Mouse (Mus musculus) induced T-regulatory cell, adult 2 months (primary cell): Measurements from ENCODE around the gene Tle3.
A peak's percentile ranks its signal among the peaks of the same experiment; 100 is the strongest.

Experiments
- DNase-seq: peaks from one replicate; pipeline ENCODE4 v3.0.0-alpha.2; 2012; ENCODE audit warnings: low read depth

The Tle3 gene

DNA sequence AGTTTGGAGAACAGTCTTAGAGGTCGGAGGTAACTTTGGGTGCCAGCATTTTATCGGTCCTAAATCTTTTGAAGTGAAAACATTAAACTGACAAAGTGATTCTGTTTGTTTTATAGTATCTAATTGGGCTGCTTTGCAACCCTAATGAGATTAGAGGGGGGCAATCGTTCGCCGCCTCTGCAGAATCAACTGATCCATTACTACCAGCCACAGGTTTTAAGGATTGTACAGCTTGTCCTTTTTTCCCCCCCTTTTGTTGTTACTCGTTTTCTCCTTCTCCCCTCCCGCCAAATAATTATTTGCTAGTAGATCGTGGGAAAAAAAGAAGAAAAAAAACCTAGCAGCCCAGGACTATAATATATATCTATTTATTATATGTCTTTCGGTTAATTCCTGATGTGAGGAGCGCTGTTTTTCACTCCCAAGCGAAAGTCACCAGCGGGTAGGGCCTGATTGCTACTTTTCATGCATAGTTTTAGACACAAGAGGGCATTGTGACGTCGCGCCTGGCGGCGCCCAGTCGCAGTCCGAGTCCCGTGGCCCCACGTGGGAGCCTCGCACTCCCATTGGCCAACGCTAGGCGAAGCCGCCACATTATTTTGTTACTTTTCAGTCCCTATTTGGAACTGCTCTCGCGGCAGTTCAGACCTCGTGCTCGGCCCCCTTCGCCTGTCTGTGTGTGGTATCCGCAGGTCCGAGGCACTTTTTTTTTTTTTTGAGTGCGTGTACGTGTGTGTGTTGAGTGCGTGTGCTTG is at the start of gene Tle3:
Gene Tle3, plus strand, starts transcription at position 612 of the 755 bp plus-strand sequence.
- DNase-seq, result peak; percentile 98

DNA sequence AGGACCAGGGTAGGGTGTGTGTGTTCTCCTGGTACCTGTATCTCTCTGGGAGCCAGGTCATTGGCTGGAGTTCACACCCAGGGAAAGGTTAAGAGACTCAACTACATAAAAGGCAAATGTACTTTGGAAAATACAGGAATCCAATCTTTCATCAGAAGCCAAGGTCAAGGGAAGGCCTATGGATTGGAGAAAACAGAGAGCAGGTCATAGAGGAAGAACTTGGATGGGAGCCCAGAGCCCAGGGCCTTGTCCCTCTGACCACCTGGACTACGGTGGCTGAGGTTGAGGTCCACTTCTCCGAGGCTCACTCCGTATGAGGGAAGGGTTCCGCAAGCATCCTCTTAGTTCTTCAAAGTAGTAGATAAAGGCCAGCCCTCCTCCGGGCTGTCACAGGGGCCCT is 48.9 kb upstream of the Tle3 start:
- no peak for DNase-seq

DNA sequence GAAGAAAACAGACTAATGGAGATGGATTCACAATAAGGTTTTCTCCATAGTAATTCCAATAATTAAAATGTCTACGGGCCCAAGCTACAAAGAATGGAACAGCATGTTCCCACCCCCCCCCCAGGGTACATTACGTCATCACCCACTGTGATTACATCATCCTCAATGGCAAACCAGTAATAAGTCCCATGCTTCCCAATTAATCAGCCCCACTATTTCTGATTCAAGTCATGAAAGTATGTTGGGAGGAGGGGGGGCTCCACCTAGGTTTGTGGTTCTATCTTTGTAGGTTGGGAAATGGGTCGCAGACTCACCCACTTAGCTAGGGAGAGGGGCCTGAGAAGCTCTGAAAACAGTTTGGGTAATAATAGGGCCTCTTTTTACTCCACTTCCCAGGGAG is 48.3 kb upstream of the Tle3 start:
- no peak for DNase-seq

DNA sequence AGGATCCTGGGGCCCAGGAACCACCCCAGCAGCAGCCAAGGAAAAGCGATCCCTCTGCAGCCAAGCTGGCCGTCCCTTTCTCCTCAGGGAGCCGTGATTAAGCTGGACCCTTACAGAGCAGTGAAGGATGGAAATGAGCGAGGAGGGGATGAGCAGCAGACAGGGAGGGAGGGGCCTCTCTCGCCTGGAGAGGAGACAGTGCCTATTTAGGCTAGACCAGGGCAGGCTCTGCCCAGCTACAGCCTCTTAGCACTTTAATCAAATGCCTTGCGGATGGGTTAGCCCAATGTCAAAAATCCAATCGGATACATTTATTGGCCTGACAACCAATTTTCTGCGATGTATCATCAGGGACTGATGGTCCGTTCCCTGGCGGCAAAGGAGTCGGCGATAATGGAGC is 47.8 kb upstream of the Tle3 start:
- no peak for DNase-seq

DNA sequence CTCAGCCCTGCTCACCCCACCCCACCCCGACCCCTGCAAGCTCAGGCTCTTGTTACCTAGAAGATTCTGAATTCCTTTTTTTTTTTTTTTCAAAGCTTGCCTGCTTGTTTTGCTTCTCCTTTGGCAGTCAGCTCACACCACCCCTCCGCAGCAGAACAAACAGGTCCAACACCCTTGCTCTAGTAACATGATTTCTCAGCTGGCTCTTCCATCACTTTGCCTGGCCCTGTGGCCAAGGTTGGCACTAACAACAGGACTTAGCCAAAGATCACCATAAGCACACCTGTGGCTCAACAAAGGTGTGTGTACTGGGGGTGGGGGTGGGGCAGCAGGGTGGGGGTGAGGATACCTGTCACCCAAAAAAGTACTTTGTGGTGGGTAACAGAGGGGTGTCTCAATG is 47.2 kb upstream of the Tle3 start:
- DNase-seq, result no peak

DNA sequence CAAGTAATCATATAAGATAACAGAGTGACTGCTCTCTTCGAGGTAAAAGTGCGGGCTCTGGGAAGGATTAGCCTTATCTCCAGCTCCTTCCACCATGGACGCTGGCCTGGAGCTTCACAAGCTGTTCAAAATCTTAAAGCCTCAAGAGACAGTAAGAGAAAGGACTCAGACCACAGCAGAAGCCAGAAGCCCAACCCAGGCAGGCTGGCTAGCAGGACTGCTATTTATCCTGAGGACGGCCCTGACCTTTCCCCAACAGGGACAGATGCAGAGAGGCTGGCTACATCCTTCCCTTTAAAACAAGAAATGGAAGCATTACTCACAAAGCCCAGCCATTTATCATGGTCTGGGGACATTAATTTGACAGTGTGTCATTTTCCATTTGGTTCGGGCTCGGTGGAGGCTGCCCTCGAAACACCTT is 46.2 kb upstream of the Tle3 start:
- DNase-seq, result no peak

DNA sequence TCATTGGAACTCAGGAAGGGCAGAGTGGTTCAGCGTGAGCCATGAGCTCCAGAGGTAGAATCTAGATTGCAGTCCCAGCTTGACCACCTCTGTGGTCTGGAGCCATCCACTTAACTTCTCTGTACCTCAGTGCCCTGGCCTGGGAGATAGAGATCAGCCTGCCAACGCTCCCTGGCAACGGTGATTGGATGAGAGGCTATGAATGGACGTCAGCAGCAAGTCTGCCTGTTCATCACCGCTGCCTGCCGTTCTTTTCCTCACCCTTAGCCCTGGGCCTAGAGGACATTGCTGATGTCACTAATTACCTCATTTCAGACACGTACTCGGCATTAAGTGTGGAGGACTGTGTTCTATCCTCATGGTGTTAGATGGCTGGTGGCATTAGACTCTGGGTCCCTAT is 45.2 kb upstream of the Tle3 start:
- no peak for DNase-seq

DNA sequence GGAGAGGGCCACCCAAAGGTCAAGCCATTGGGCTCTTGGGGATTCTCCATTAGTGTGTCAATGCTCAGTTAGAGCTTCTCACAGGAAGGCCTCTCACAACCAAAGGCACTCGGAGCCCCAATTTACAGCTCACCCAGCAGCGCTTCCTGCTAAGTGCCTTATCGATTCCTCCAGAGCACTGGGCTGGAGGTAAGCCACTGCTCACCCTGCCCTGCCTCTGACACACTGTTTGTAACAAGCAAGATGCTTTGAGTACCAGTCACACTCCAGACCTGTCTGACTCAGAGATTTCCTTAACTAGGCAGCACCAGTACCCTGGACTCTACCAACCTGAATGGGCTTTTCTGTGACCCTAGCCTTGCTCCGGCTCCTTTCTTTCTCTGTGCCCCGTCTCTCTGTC is 44.0 kb upstream of the Tle3 start:
- no peak for DNase-seq

DNA sequence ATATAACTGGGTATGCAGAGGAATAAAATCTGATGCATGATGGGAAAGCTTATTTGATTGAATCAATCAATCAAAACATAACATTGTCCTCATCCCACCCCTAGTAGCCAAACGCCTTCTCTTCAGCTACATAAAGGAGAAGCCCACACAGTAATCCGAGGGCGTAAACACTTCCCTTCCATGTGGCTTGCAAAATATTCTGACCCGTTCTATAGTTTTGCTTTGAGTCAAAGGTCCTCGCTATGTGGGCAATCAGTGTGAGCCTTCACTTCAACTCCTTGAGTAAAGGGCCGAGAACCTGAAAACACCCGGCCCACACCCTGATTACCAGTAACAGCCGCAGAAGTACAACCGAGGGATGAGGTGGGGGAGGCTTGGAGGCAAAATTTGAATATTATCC is 41.4 kb upstream of the Tle3 start:
- DNase-seq, result peak; percentile 52

DNA sequence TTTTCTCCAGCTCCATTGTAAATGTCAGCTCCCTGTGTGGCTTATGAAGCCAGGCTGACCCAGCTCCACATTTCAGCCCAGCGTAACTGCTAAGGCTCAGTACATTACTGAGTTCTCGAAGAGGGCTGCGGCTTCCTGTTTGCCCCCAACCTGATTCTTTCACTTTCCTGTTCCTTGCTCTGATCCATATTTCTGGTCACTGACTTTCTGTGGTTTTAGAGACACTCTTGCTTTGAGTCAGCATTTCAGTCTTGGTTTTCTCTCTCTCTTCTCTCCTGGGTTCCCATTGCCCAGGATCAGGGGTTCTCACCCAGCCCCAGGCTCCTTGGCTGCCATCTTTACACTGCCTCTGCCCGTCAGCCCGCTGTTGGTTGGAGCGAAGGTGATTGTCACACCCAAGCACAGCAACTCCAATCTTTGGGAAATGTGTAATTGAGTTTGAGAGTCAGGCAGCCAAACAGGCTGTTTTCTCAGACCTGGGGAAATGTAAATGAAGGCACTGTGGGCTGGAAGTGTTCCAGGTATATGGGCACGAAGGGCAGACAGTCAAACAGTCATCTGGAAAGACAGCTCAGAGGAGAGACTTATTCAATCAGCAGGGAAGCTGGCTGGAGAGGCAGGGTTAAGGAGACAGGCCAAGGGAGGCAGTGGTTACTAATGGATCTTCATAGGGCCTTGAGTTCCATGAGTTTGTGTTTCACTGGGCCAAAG is 39.8 kb upstream of the Tle3 start:
- DNase-seq, result peak; percentile 82

DNA sequence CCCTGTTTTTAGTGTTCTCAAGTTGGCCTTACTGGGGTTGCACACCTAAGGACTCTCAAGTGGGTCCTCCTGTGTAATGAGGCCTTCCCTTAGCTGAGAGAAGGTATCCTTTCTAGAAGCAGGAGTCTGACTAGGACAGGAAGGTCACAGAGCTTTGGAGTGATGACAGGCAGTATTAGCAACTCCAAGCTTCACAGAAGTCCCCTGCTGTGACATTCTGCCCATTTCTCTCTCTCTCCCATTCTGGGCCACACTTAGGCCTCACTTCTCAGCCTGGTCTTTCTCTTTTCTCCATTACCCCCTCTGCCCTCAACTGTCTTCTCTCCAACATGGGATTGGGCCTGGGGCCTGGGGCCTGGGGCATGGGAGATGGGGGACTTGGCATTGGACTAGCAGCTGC is 36.0 kb upstream of the Tle3 start:
- DNase-seq, result no peak

DNA sequence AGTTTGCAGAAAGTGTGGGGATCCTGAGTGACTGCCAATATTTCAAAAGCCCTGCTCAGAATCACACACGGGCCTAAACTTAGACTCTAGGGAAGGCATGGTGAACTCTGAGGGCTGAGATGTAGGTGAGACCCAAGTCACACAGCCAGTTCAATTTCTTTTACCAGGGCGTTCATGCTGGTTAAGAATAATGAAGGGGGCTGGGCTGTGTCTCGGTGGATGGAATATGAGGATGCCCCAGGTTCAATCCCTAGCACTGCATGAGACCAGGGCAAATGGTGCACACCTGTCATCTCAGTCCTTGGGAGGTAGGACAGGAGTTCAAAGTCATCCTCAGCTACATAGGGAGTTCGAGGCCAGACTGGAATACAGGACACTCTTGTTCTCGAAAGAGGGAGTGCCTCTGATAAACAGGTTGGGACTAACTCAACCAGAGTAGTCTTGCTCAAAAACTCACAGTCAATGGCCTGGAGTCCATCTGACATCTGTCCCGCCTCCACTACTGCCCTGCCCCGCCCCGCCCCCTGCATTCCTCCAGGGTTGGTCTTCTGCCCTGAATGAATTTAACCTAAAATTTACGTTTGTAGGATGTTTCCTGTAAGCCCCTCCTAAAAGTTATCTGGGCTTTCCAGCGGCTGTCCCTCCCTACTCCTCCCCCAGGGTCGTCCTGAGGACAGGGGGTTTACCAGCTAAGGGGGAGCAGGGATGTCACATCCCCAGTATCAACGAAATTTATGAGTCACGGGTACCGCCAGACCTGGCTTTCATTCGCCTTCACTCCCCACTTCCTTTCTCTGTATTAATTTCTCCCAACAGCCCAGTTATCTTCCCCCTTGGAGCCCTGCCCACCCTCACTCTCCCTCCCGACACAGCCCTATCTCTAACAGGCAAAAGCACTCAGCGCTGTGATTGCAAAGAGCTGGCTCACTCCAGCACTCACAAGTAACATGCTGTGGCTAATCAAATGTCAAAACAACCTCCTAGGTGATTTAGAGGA is 35.3 kb upstream of the Tle3 start:
- peak; percentile 39 for DNase-seq

DNA sequence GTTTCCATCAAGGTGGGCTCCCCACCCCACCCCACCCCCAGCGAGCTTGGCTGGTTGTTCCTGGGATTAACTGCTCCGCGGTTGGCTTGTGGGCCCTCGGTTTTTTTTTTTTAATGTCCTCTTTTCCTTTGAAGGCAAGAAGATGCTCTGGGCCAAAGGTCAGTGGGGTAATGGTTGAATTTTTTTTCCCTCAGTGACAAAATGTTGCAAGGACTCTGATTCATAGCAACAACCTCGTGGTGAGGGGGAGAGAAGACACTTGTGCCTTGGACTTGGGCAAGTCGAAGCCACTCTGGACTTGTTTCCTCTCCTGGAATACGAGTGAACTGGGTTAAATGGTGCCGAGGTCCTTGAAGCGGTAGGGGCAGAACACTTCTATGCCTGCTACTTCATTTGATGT is 34.5 kb upstream of the Tle3 start:
- no peak for DNase-seq

DNA sequence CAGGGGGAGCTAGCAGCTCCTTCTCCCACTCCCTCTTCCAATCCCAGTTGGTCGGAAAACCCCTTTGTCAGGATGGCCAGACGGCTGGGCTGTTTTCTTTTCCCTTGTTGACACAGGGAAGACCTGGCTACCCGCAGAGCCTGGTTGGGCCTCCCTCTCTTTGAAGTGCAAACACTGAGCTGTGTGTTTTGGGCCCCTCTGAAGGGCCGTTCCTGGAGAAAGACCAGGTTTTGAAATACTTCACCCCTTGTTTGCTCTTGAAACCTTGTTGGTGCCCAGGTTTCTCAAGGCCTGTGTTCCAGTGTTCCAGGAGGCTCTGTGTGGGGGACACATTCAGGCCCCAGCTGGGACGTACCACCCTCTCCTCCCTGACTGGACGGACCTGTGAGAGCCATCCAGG is 32.9 kb upstream of the Tle3 start:
- no peak for DNase-seq

DNA sequence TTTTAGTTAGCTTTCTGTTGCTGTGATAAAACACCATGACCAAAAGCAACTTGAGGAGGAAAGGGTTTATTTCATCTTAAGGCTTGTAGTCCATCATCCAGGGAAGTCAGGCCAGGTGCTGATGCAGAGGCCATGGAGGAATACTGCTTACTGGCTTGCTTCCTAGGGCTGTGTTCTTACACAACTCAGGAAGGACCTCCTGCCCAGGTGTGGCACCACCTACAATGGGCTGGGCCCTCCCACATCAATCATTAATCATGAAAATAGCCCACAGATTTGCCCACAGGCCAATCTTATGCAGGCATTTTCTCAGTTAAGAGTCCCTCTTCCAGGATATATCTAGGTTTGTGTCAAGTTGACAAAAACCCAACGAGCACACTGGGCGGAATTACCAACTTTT is 31.8 kb upstream of the Tle3 start:
- no peak for DNase-seq

DNA sequence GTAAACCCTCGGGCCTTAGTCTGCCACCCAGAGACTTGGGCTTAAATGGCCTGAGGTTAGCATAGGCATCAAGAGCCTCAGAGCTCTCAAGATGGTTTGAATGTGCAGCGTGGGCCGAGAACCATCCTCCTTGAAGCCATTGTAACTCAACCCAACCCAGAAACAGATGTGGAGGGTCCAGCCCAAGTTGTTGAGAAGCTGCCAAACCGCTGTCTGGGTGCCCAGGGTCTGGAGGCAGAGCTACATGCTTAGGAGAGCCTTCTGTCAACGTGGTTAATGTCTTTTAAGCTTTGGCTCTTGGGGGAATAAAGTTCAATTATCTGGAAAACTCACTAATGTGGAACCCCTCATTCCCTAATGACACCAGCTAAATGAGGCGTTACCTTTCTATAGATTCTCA is 29.9 kb upstream of the Tle3 start:
- no peak for DNase-seq

DNA sequence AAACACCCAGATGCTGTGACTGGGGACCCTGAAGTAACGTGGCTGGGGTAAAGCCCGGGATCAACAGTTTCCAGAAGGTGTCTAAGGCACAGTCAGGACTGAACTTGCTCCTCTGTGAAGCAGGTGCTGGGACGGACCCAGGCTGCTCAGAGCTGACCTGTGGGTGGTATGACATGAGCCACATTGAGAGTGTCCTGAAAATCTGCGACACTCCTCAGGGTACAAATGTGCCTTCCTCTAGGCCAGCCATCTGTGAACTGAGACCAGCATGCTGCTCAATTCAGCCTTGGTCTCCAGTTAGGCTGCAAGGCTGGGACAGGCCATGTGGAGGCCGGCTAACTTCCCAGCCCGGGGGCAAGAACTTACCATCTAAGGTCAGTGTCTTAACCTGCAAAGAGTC is 27.5 kb upstream of the Tle3 start:
- no peak for DNase-seq

DNA sequence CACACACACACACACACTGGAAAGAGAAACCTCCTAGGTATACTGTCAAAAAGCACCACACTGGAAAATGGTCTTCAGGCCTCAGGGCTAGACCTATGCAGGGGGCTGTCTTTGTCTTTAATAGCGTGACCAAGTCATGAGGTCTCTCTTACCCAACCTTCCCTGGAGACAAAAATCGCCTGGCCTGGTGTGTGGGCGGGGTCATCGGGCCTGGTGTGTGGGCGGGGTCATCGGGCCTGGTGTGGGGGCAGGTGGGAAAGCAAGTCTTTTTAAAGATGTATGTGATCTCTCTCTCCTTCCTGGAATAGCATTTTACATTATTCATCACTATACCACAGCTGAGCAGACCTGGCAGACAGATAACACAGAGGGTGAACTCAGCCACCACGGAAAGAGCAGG is 25.2 kb upstream of the Tle3 start:
- no peak for DNase-seq

DNA sequence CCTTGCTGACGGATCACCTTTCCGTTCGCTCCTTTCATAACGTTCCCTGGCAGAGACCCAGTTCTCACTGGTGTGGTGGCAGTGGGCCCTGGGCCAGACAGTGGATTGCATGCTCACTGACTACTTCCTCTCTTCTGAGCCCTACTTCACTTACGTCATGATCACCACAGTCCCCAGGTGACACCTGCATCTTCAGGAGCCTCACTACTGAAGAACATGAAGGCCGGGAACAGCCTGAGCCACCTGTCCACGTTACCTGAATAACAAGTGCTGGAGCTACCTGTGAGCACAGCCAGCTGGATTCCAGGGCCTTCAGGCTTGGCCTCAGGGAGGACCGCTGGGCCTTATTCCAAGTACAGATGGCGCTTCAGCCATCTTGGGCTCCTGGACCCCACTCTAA is 24.1 kb upstream of the Tle3 start:
- no peak for DNase-seq

DNA sequence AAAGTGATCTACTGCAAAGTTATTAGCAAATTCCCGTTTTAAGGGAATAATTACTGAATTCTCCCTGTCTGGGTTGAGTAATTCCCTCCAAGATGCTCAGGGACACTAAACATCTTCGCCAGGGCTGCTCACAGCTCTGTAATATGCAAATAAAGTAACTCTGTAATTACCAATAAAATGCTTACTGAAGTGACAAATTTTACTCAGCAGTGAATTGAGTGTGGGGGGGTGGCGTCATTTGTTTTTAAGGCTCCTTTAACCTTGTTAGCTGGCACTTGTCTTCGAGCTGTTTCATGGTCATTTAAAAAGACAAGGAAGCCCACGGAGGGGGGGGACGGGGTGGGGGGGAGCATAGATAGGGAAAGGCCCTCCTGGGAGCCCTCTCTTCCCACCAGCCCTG is 23.6 kb upstream of the Tle3 start:
- no peak for DNase-seq

DNA sequence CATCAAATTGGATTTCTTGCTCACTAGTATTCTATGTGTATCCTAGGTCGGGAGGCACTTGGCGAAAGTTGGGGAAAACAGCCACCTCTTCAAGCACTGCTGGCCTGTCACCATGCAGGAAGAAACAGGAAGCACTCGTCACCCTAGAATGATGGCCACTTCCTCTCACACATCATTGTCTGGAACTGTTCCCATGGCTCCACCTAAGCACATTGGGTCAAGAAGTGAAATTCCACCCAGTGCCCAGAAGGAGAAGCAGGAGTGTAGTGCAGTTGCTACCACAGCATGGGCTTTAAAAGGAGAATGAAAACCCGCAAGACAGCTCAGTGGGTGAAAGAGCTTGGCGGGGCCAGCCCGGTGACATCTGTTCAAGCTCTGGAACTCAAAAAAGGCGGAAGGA is 22.5 kb upstream of the Tle3 start:
- no peak for DNase-seq

DNA sequence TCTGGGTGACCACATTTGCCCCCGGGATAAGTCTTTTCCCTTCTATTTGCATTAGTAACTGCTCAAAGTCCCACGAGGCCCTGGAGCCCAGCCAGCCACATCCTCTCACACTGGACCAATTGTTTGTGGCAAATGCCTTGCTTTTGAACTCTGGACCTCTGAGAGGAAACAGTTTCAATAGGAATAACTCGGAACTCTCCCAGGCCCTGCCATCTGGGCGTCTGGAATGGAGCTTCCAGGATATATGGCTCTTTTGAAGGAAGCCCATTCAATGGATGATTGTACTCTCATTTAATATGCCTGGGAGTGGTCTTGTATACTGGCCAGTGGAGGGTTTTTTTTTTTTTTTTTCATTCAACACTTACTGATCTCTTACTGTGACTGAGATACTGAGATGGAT is 21.0 kb upstream of the Tle3 start:
- no peak for DNase-seq

DNA sequence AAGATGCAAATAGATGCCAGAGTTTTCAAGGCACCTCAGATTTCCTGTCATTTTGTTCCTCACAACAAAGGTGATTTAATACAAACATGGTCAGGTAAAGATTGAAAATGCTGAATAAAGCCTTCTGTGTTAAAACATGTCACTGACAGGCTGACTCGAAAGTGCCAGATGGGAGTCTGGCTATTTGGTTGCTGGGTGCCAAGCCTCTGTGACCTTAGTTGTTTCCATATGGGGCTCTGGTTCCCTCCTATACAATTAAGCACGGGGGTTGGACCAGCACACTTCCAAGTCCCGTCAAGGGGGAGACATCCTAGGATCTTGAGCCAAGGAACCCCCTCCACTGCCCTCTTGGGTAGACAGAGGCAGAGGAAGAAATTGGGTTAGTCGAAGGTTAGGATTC is 13.2 kb upstream of the Tle3 start:
- DNase-seq, result no peak
